Mouse (Mus musculus) forebrain, embryonic 12.5 days (tissue): ENCODE measurements around the gene Ip6k2. TPM values are rescaled to one million over a fixed set of nuclear protein-coding genes. Genes with fewer than 3 reads are reported as not detected.

Source experiments
- ATAC-seq: fragments of 200-750 bp; cut with Nextera tagmentation; 2 replicates; pipeline ENCODE4 v1.8.0; 2017; ENCODE audit warnings: moderate TSS enrichment; ENCODE audit not compliant: low FRiP score
- H3K27ac ChIP-seq: fragments of 300-500 bp; sonication (generic); 2 replicates; pipeline ENCODE4 v1.5.1; 2016; ENCODE audit warnings: mild to moderate bottlenecking
- H3K27me3 ChIP-seq: fragments of 300-500 bp; sonication (generic); 2 replicates; pipeline ENCODE4 v1.6.1; 2016; ENCODE audit warnings: mild to moderate bottlenecking
- H3K36me3 ChIP-seq: fragments of 300-500 bp; sonication (generic); replicated peaks from 2 replicates; pipeline ENCODE4 v1.6.1; 2016; ENCODE audit warnings: mild to moderate bottlenecking
- H3K4me1 ChIP-seq: fragments of 300-500 bp; sonication (generic); 2 replicates; pipeline ENCODE4 v1.6.1; 2016
- H3K4me2 ChIP-seq: fragments of 300-500 bp; sonication (generic); 2 replicates; pipeline ENCODE4 v1.6.1; 2016; ENCODE audit warnings: mild to moderate bottlenecking, moderate library complexity
- H3K4me3 ChIP-seq: fragments of 300-500 bp; sonication (generic); replicated peaks from 2 replicates; pipeline ENCODE4 v1.5.1; 2016; ENCODE audit warnings: mild to moderate bottlenecking
- H3K9ac ChIP-seq: fragments of 300-500 bp; sonication (generic); 2 replicates; pipeline ENCODE4 v1.6.1; 2016; ENCODE audit warnings: mild to moderate bottlenecking
- H3K9me3 ChIP-seq: fragments of 300-500 bp; sonication (generic); 2 replicates; pipeline ENCODE4 v1.6.1; 2016
- WGBS: fragments of 180-500 bp; shearing (Covaris S2); methylation state at CpG from one replicate; pipeline ENCODE4 v1.1.7; 2016; 5-methylcytosine and 5-hydroxymethylcytosine counted together
- polyA plus RNA-seq: library from polyadenylated mRNA; unstranded; fragments of >200 nt; fragmentation: Nextera tagmentation; extraction: Ambion mirVana; gene quantifications from 2 replicates; pipeline ENCODE4 v1.2.1, GENCODE M21; 2016

The Ip6k2 gene
- 124 and 140 TPM in 2 replicates for polyA plus RNA-seq

DNA sequence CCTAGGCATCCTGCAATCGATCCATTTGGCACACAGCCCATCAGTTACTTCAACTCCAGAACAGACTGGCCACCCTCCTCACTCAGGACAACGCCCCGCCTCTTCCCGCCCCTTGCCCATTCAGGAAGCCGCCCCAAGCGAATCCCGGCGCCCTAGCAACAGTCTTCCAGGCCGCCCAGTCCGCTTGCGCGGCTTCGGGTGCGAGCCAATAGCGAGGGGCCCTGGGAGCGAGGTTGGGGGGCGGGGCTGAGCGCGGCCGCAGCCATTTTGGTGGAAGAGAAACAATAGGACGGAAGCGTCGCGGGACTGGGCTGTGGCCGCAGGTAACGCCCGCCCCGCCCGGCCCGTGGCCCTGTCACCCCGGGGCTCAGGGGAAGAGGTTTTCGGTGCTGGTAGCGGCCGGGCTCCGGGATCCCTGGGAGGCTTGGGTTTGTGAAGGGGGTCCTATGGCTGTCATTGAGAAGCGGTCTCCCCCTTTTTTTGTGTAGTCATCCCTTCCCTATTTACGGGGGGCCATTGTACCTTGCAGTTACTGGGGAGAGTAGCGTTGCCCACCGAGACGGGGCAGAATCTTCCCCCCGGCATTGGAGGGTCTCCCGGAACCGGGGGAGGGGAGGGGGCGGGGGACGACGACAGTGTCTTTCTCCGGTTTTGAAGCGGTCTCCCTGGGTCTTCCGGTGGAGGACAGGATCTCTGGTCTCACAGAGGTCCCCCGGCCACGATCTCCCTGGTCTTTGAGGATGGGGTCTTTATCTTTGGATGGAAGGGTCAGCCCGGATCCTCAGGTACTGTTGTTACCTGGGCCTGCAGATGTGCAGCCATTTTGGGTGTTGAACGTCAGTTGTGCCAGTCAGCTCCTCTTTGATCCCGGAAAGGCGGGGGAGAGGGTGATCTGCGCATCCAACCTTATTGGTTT lies at the start of gene Ip6k2:
Gene Ip6k2, plus strand, starts transcription at position 249 of the 916 bp plus-strand sequence.
- under 1% methylated on average over 56 of the region's 56 CpGs for WGBS
- peak within 1 kb of the TSS; percentile 86 for H3K4me3 ChIP-seq
- peak within 1 kb of the TSS; percentile 80 for H3K4me2 ChIP-seq
- no peaks in the 10 kb centered on the region for H3K9me3 ChIP-seq
- peaks cover 10% of the 10 kb centered on the region; the same call in 1 of the 2 replicates for H3K36me3 ChIP-seq
- H3K9ac ChIP-seq = peak within 1 kb of the TSS; percentile 88
- peak; percentile 99 for ATAC-seq
- H3K27ac ChIP-seq = peak within 1 kb of the TSS; percentile 93
- peaks cover 49% of the 10 kb centered on the region for H3K4me1 ChIP-seq
- no peaks in the 10 kb centered on the region for H3K27me3 ChIP-seq

GRCm38 (mm10) chr9:108734626-108735025 lies 49.0 kb upstream of the Ip6k2 start:
- Histone ChIP-seq H3K27me3 (no peaks in the 10 kb centered on the region), H3K4me2 (no peak overlapping the region), H3K9me3 (no peaks in the 10 kb centered on the region), H3K9ac (no peak overlapping the region), H3K4me1 (no peaks in the 10 kb centered on the region), H3K27ac (no peak overlapping the region), H3K36me3 (peaks cover 30% of the 10 kb centered on the region), H3K4me3 (no peak overlapping the region)
- ATAC-seq = no peak

DNA sequence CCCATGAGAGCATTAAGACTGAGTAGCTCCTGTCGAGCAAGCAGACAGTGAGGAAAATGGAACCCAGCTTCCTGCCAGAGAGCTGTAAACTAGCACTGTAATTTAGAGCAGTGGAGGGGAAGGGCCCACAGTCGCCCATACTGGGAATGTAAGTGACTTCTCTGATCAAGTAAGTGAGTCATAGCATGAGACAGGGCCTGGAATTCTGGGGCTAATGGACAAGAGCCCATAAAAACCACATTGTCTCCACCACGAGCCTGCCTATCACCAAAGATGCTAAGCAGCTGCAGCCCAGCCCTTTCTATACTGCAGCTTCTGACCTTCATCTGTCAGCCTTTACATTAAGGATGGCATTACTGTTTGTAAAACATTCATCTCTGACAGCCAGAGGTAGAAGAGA lies 44.4 kb upstream of the Ip6k2 start:
- Histone ChIP-seq H3K36me3 (peaks cover 50% of the 10 kb centered on the region), H3K27ac (no peak overlapping the region), H3K4me2 (no peak overlapping the region), H3K4me1 (no peaks in the 10 kb centered on the region), H3K9me3 (no peaks in the 10 kb centered on the region), H3K9ac (no peak overlapping the region), H3K4me3 (no peak overlapping the region), H3K27me3 (no peaks in the 10 kb centered on the region)
- ATAC-seq = no peak
- WGBS = 59% methylated on average over 3 of the region's 3 CpGs

DNA sequence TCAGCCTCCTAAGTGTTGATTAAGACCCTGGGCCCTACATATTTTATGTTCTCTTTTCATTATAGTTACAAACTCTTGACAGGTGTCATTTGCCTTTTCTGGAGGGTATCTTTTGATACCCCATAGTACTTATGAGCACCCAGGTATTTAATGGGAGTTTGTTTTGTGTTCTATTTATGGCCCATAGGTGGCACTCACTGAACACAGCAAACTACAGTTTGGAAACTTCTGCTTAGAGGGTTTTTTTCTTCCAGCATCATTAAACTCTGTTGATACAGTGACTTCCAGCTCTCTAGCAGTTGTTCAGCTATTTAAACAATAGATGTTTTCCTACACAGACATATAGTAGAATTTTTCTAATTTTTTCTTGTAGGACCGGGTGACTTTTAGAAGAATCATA lies 43.5 kb upstream of the Ip6k2 start:
- Histone ChIP-seq H3K4me1 (no peaks in the 10 kb centered on the region), H3K4me3 (no peak overlapping the region), H3K9ac (no peak overlapping the region), H3K9me3 (no peaks in the 10 kb centered on the region), H3K27ac (no peak overlapping the region), H3K27me3 (no peaks in the 10 kb centered on the region), H3K36me3 (peaks cover 47% of the 10 kb centered on the region), H3K4me2 (no peak overlapping the region)
- 88% methylated on average over 1 of the region's 1 CpGs for WGBS
- no peak for ATAC-seq

- Histone ChIP-seq H3K36me3 (peaks cover 54% of the 10 kb centered on the region), H3K9ac (no peak overlapping the region), H3K4me2 (no peak overlapping the region), H3K27ac (no peak overlapping the region), H3K27me3 (no peaks in the 10 kb centered on the region), H3K4me3 (no peak overlapping the region), H3K4me1 (no peaks in the 10 kb centered on the region), H3K9me3 (no peaks in the 10 kb centered on the region)
- no peak for ATAC-seq
- WGBS = 91% methylated on average over 9 of the region's 9 CpGs
Observed at GRCm38 (mm10) chr9:108742048-108742447, 41.5 kb upstream of the Ip6k2 start.

GRCm38 (mm10) chr9:108746876-108747499 lies 36.6 kb upstream of the Ip6k2 start:
- no peak overlapping the region for H3K27ac ChIP-seq
- no peak overlapping the region for H3K4me3 ChIP-seq
- no peaks in the 10 kb centered on the region for H3K9me3 ChIP-seq
- WGBS = 94% methylated on average over 14 of the region's 14 CpGs
- H3K9ac ChIP-seq = no peak overlapping the region
- H3K4me1 ChIP-seq = peaks cover 6% of the 10 kb centered on the region; the same call in 1 of the 2 replicates
- ATAC-seq = no peak
- H3K36me3 ChIP-seq = peaks cover 67% of the 10 kb centered on the region
- H3K4me2 ChIP-seq = no peak overlapping the region
- no peaks in the 10 kb centered on the region for H3K27me3 ChIP-seq

DNA sequence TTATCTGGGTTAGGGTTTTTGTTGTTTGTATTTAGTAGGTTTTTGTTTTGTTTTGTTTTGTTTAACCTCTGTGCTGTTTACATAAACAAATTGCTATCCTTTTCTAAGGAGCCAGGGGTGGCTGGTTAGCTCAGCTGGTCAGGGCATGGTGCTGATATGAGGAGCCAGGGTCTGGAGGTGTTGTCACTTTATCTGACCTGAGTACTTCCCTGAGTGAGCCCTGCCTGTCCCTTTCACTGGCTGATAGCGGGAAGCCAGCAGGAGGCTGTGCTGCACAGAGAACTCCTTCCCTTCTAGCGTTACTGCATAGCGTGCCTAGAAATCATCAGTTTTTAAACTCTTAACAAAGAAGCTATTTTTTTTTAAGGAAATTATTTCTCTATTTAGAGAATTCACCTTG lies 35.9 kb upstream of the Ip6k2 start:
- WGBS = 74% methylated on average over 3 of the region's 3 CpGs

DNA sequence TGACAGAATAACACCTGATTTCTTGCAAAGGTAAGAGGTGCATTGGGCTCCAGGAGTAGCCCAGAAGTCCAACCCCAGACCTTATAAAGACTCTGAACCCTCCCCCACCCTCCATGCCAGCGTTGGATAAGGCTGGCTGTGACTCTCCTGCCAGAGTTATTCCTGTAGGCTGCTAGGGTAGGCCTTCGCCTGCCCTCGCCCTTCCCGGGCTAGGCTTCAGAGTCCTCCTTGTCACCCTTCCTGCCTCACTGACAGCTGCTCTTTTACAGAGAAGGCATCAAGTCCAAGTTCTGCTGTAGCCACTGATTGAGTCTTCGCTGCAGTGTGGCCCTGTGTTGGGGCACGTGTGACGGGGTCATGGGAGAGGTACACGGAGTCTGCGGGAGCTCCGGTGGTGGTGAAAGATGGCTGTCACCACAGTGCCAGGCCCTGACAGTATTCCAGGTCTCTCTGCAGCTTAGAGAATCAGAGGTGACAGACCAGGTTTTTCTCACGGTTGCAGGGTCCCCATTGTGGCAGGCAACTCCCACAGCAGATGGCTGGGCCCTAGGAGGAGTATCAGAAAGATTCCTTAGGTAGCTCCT lies 34.9 kb upstream of the Ip6k2 start:
- no peak for ATAC-seq
- Histone ChIP-seq H3K4me2 (no peak overlapping the region), H3K9me3 (no peaks in the 10 kb centered on the region), H3K4me3 (no peak overlapping the region), H3K27ac (peak overlapping the region; percentile 63), H3K9ac (peak overlapping the region; percentile 17; the same call in 1 of the 2 replicates), H3K27me3 (no peaks in the 10 kb centered on the region), H3K36me3 (peaks cover 52% of the 10 kb centered on the region), H3K4me1 (peaks cover 6% of the 10 kb centered on the region; the same call in 1 of the 2 replicates)
- WGBS = 77% methylated on average over 11 of the region's 11 CpGs

More for the DNA sequence above, 35.9 kb upstream of the Ip6k2 start:
- Histone ChIP-seq H3K27me3 (no peaks in the 10 kb centered on the region), H3K4me2 (no peak overlapping the region), H3K9ac (no peak overlapping the region), H3K36me3 (peaks cover 61% of the 10 kb centered on the region), H3K27ac (no peak overlapping the region), H3K9me3 (no peaks in the 10 kb centered on the region), H3K4me1 (peaks cover 6% of the 10 kb centered on the region; the same call in 1 of the 2 replicates), H3K4me3 (no peak overlapping the region)
- no peak for ATAC-seq

GRCm38 (mm10) chr9:108750616-108751015 lies 33.0 kb upstream of the Ip6k2 start:
- H3K4me2 ChIP-seq = no peak overlapping the region
- no peak overlapping the region for H3K27ac ChIP-seq
- H3K36me3 ChIP-seq = peaks cover 35% of the 10 kb centered on the region
- no peaks in the 10 kb centered on the region for H3K27me3 ChIP-seq
- no peaks in the 10 kb centered on the region for H3K9me3 ChIP-seq
- no peak overlapping the region for H3K9ac ChIP-seq
- peaks cover 6% of the 10 kb centered on the region; the same call in 1 of the 2 replicates for H3K4me1 ChIP-seq
- no peak for ATAC-seq
- no peak overlapping the region for H3K4me3 ChIP-seq
- 89% methylated on average over 11 of the region's 11 CpGs for WGBS

- 85% methylated on average over 11 of the region's 11 CpGs for WGBS
- Histone ChIP-seq H3K4me1 (peaks cover 6% of the 10 kb centered on the region; the same call in 1 of the 2 replicates), H3K27me3 (no peaks in the 10 kb centered on the region), H3K36me3 (peaks cover 19% of the 10 kb centered on the region), H3K9me3 (no peaks in the 10 kb centered on the region), H3K4me2 (no peak overlapping the region), H3K4me3 (no peak overlapping the region), H3K27ac (no peak overlapping the region), H3K9ac (no peak overlapping the region)
- no peak for ATAC-seq
Observed at GRCm38 (mm10) chr9:108752142-108752920, 31.3 kb upstream of the Ip6k2 start.

- no peak overlapping the region for H3K27ac ChIP-seq
- H3K9me3 ChIP-seq = no peaks in the 10 kb centered on the region
- 74% methylated on average over 9 of the region's 9 CpGs for WGBS
- H3K27me3 ChIP-seq = no peaks in the 10 kb centered on the region
- peaks cover 9% of the 10 kb centered on the region; the same call in 1 of the 2 replicates for H3K36me3 ChIP-seq
- no peak overlapping the region for H3K9ac ChIP-seq
- no peak for ATAC-seq
- peaks cover 6% of the 10 kb centered on the region; the same call in 1 of the 2 replicates for H3K4me1 ChIP-seq
- no peak overlapping the region for H3K4me3 ChIP-seq
- H3K4me2 ChIP-seq = no peak overlapping the region
Observed at GRCm38 (mm10) chr9:108753326-108753725, 30.3 kb upstream of the Ip6k2 start.
